Mouse (Mus musculus) midbrain, embryonic 11.5 days (tissue): ENCODE results near the gene Prima1. TPM values are rescaled to one million over a fixed set of nuclear protein-coding genes. Genes with fewer than 3 reads are reported as not detected.
A peak's percentile ranks its signal among the peaks of the same experiment; 100 is the strongest.

Experiments used
- ATAC-seq: fragments of 200-750 bp; cut with Nextera tagmentation; 2 replicates; pipeline ENCODE4 v1.8.0; 2017; ENCODE audit warnings: moderate TSS enrichment, moderate library complexity; ENCODE audit not compliant: low FRiP score
- DNase-seq: peaks from one replicate; pipeline ENCODE4 v3.0.0; 2015; ENCODE audit warnings: low spot score; ENCODE audit errors: missing footprints
- H3K27ac ChIP-seq: fragments of 300-500 bp; sonication (generic); 2 replicates; pipeline ENCODE4 v1.5.1; 2014; ENCODE audit warnings: low read depth, low read length
- H3K27me3 ChIP-seq: fragments of 300-500 bp; sonication (generic); 2 replicates; pipeline ENCODE4 v1.6.1; 2014; ENCODE audit warnings: mild to moderate bottlenecking, low read length, moderate library complexity, mixed read lengths; ENCODE audit not compliant: control insufficient read depth, insufficient read depth
- H3K36me3 ChIP-seq: fragments of 300-500 bp; sonication (generic); 2 replicates; pipeline ENCODE4 v1.6.1; 2014; ENCODE audit warnings: mild to moderate bottlenecking, low read length, moderate library complexity, mixed read lengths; ENCODE audit not compliant: control insufficient read depth, insufficient read depth
- H3K4me1 ChIP-seq: fragments of 300-500 bp; sonication (generic); 2 replicates; pipeline ENCODE4 v1.6.1; 2014; ENCODE audit warnings: low read length; ENCODE audit not compliant: control insufficient read depth, insufficient read depth
- H3K4me2 ChIP-seq: fragments of 300-500 bp; sonication (generic); 2 replicates; pipeline ENCODE4 v1.6.1; 2014; ENCODE audit warnings: mild to moderate bottlenecking, moderate library complexity
- H3K4me3 ChIP-seq: fragments of 300-500 bp; sonication (generic); 2 replicates; pipeline ENCODE4 v1.5.1; 2014; ENCODE audit warnings: low read depth, low read length
- H3K9ac ChIP-seq: fragments of 300-500 bp; sonication (generic); 2 replicates; pipeline ENCODE4 v1.6.1; 2014; ENCODE audit warnings: low read length
- H3K9me3 ChIP-seq: fragments of 300-500 bp; sonication (generic); 2 replicates; pipeline ENCODE4 v1.6.1; 2016; ENCODE audit warnings: low read length; ENCODE audit not compliant: control insufficient read depth
- WGBS: fragments of 180-500 bp; shearing (Covaris S2); extraction: QIAGEN DNeasy Blood & Tissue Kit; methylation state at CpG from one replicate; pipeline ENCODE4 v1.1.7; 2014; 5-methylcytosine and 5-hydroxymethylcytosine counted together
- polyA plus RNA-seq: library from polyadenylated mRNA; unstranded; fragments of >200 nt; fragmentation: Nextera tagmentation; extraction: Ambion mirVana; gene quantifications from 2 replicates; pipeline ENCODE4 v1.2.1, GENCODE M21; 2014

Gene Prima1
- polyA plus RNA-seq, 1 experiment from 2014 or later = 2.3 TPM

- H3K4me2 ChIP-seq = no peak overlapping the region
- H3K36me3 ChIP-seq = no peaks in the 10 kb centered on the region
- H3K4me1 ChIP-seq = peaks cover 12% of the 10 kb centered on the region
- no peaks in the 10 kb centered on the region for H3K9me3 ChIP-seq
- no peaks in the 10 kb centered on the region for H3K27me3 ChIP-seq
- H3K9ac ChIP-seq = no peak overlapping the region
- no peak for DNase-seq
- no peak overlapping the region for H3K4me3 ChIP-seq
- ATAC-seq = no peak
- 87% methylated on average over 7 of the region's 7 CpGs for WGBS
- H3K27ac ChIP-seq = no peak overlapping the region
Measured at GRCm38 (mm10) chr12:103187020-103187419, 54.9 kb downstream of the Prima1 start.

GRCm38 (mm10) chr12:103183057-103183456 lies 58.9 kb downstream of the Prima1 start:
- Histone ChIP-seq H3K9me3 (no peaks in the 10 kb centered on the region), H3K36me3 (no peaks in the 10 kb centered on the region), H3K27ac (no peak overlapping the region), H3K27me3 (no peaks in the 10 kb centered on the region), H3K9ac (no peak overlapping the region), H3K4me2 (peak overlapping the region; percentile 28; the same call in 1 of the 2 replicates), H3K4me3 (no peak overlapping the region), H3K4me1 (peaks cover 7% of the 10 kb centered on the region)
- DNase-seq (no peak), ATAC-seq (peak; percentile 80)
- WGBS = 9% methylated on average over 7 of the region's 7 CpGs

GRCm38 (mm10) chr12:103168892-103169291 lies 73.1 kb downstream of the Prima1 start:
- no peak overlapping the region for H3K9ac ChIP-seq
- WGBS = 85% methylated on average over 12 of the region's 12 CpGs
- no peak for ATAC-seq

GRCm38 (mm10) chr12:103164101-103165030 lies 77.6 kb downstream of the Prima1 start:
- WGBS = 27% methylated on average over 14 of the region's 14 CpGs
- Histone ChIP-seq H3K27ac (peak overlapping the region; percentile 75), H3K4me2 (peak overlapping the region; percentile 3; the same call in 1 of the 2 replicates), H3K4me3 (no peak overlapping the region), H3K9me3 (no peaks in the 10 kb centered on the region), H3K36me3 (no peaks in the 10 kb centered on the region), H3K27me3 (no peaks in the 10 kb centered on the region), H3K9ac (no peak overlapping the region), H3K4me1 (peaks cover 14% of the 10 kb centered on the region; the same call in 1 of the 2 replicates)
- DNase-seq = peak; percentile 94
- ATAC-seq = peak; percentile 86

More at GRCm38 (mm10) chr12:103168892-103169291, 73.1 kb downstream of the Prima1 start:
- Histone ChIP-seq H3K4me3 (no peak overlapping the region), H3K27ac (no peak overlapping the region), H3K36me3 (no peaks in the 10 kb centered on the region), H3K27me3 (no peaks in the 10 kb centered on the region), H3K9me3 (no peaks in the 10 kb centered on the region), H3K4me2 (no peak overlapping the region), H3K4me1 (peaks cover 8% of the 10 kb centered on the region; the same call in 1 of the 2 replicates)
- no peak for DNase-seq

- H3K27ac ChIP-seq = peak overlapping the region; percentile 75
- H3K4me3 ChIP-seq = no peak overlapping the region
- DNase-seq (peak; percentile 88), ATAC-seq (no peak)
- H3K36me3 ChIP-seq = no peaks in the 10 kb centered on the region
- peaks cover 20% of the 10 kb centered on the region; the same call in 1 of the 2 replicates for H3K4me1 ChIP-seq
- 59% methylated on average over 10 of the region's 10 CpGs for WGBS
- no peaks in the 10 kb centered on the region for H3K9me3 ChIP-seq
- H3K4me2 ChIP-seq = no peak overlapping the region
- no peak overlapping the region for H3K9ac ChIP-seq
- H3K27me3 ChIP-seq = no peaks in the 10 kb centered on the region
Measured at GRCm38 (mm10) chr12:103163596-103163995, 78.4 kb downstream of the Prima1 start.

- H3K27me3 ChIP-seq = no peaks in the 10 kb centered on the region
- DNase-seq = peak; percentile 70
- H3K4me1 ChIP-seq = peaks cover 20% of the 10 kb centered on the region; the same call in 1 of the 2 replicates
- H3K4me3 ChIP-seq = no peak overlapping the region
- no peak overlapping the region for H3K27ac ChIP-seq
- no peaks in the 10 kb centered on the region for H3K36me3 ChIP-seq
- ATAC-seq = no peak
- 89% methylated on average over 4 of the region's 4 CpGs for WGBS
- no peaks in the 10 kb centered on the region for H3K9me3 ChIP-seq
- no peak overlapping the region for H3K4me2 ChIP-seq
- no peak overlapping the region for H3K9ac ChIP-seq
Measured at GRCm38 (mm10) chr12:103160721-103161120, 81.2 kb downstream of the Prima1 start.

- Histone ChIP-seq H3K36me3 (no peaks in the 10 kb centered on the region), H3K4me3 (no peak overlapping the region), H3K4me2 (no peak overlapping the region), H3K9me3 (no peaks in the 10 kb centered on the region), H3K4me1 (peaks cover 14% of the 10 kb centered on the region; the same call in 1 of the 2 replicates), H3K27ac (no peak overlapping the region), H3K27me3 (no peaks in the 10 kb centered on the region), H3K9ac (no peak overlapping the region)
- no peak for ATAC-seq
- 70% methylated on average over 8 of the region's 8 CpGs for WGBS
- DNase-seq = peak; percentile 75
Measured at GRCm38 (mm10) chr12:103159016-103159415, 82.9 kb downstream of the Prima1 start.

- H3K27me3 ChIP-seq = no peaks in the 10 kb centered on the region
- H3K36me3 ChIP-seq = no peaks in the 10 kb centered on the region
- H3K4me2 ChIP-seq = no peak overlapping the region
- WGBS = 73% methylated on average over 18 of the region's 18 CpGs
- H3K4me3 ChIP-seq = no peak overlapping the region
- H3K9me3 ChIP-seq = no peaks in the 10 kb centered on the region
- peaks cover 11% of the 10 kb centered on the region; the same call in 1 of the 2 replicates for H3K4me1 ChIP-seq
- no peak overlapping the region; the same call in 1 of the 2 replicates for H3K27ac ChIP-seq
- ATAC-seq (peak; percentile 51), DNase-seq (no peak)
- H3K9ac ChIP-seq = no peak overlapping the region
Measured at GRCm38 (mm10) chr12:103157129-103157910, 84.6 kb downstream of the Prima1 start.
